Mouse (Mus musculus): ENCODE measurements around the gene Zeb2. TPM values are rescaled to one million over a fixed set of nuclear protein-coding genes. Genes with fewer than 3 reads are reported as not detected.

Gene Zeb2
- polyA plus RNA-seq, 1 experiment = 73.5 TPM

GRCm38 (mm10) chr2:45090529-45091297 lies 26.5 kb downstream of the Zeb2 start:
- Histone ChIP-seq H3K4me1 (ENCODE audit: control insufficient read depth, insufficient read depth, low read length) (peaks cover 4% of the 10 kb centered on the region; the same call in 1 of the 2 replicates), H3K27ac (ENCODE audit: insufficient read depth, low read length) (no peak overlapping the region), H3K4me3 (ENCODE audit: insufficient read depth, low read length) (no peak overlapping the region)
- TF ChIP-seq CTCF (IDR thresholded peaks at IDR 0.05; ENCODE audit: borderline replicate concordance, insufficient read depth, low read length) (no peak), POLR2A (IDR thresholded peaks at IDR 0.05; ENCODE audit: low read depth, low read length) (no peak)

- no peak for TF ChIP-seq POLR2A (IDR thresholded peaks at IDR 0.05; ENCODE audit: low read depth, low read length)
- no peak for TF ChIP-seq CTCF (IDR thresholded peaks at IDR 0.05; ENCODE audit: borderline replicate concordance, insufficient read depth, low read length)
- H3K27ac ChIP-seq (ENCODE audit: insufficient read depth, low read length) = no peak overlapping the region
- H3K4me1 ChIP-seq (ENCODE audit: control insufficient read depth, insufficient read depth, low read length) = peaks cover 4% of the 10 kb centered on the region; the same call in 1 of the 2 replicates
- no peak overlapping the region for H3K4me3 ChIP-seq (ENCODE audit: insufficient read depth, low read length)
Measured at GRCm38 (mm10) chr2:45089251-45089530, 28.0 kb downstream of the Zeb2 start.

- TF ChIP-seq POLR2A (IDR thresholded peaks at IDR 0.05; ENCODE audit: low read depth, low read length) (no peak), CTCF (IDR thresholded peaks at IDR 0.05; ENCODE audit: borderline replicate concordance, insufficient read depth, low read length) (no peak)
- no peak overlapping the region for H3K4me3 ChIP-seq (ENCODE audit: insufficient read depth, low read length)
- peaks cover 4% of the 10 kb centered on the region; the same call in 1 of the 2 replicates for H3K4me1 ChIP-seq (ENCODE audit: control insufficient read depth, insufficient read depth, low read length)
- H3K27ac ChIP-seq (ENCODE audit: insufficient read depth, low read length) = no peak overlapping the region
Measured at GRCm38 (mm10) chr2:45088435-45089250, 28.6 kb downstream of the Zeb2 start.

- TF ChIP-seq CTCF (IDR thresholded peaks at IDR 0.05; ENCODE audit: borderline replicate concordance, insufficient read depth, low read length) = no peak
- no peak for TF ChIP-seq POLR2A (IDR thresholded peaks at IDR 0.05; ENCODE audit: low read depth, low read length)
Measured at GRCm38 (mm10) chr2:45087208-45087607, 30.0 kb downstream of the Zeb2 start.

GRCm38 (mm10) chr2:45085653-45086052 lies 31.5 kb downstream of the Zeb2 start:
- TF ChIP-seq POLR2A (IDR thresholded peaks at IDR 0.05; ENCODE audit: low read depth, low read length) (no peak), CTCF (IDR thresholded peaks at IDR 0.05; ENCODE audit: borderline replicate concordance, insufficient read depth, low read length) (no peak)
- H3K4me1 ChIP-seq (ENCODE audit: control insufficient read depth, insufficient read depth, low read length) = peaks cover 4% of the 10 kb centered on the region; the same call in 1 of the 2 replicates
- no peak overlapping the region for H3K27ac ChIP-seq (ENCODE audit: insufficient read depth, low read length)
- no peak overlapping the region for H3K4me3 ChIP-seq (ENCODE audit: insufficient read depth, low read length)

More at GRCm38 (mm10) chr2:45087208-45087607, 30.0 kb downstream of the Zeb2 start:
- peaks cover 4% of the 10 kb centered on the region; the same call in 1 of the 2 replicates for H3K4me1 ChIP-seq (ENCODE audit: control insufficient read depth, insufficient read depth, low read length)
- H3K27ac ChIP-seq (ENCODE audit: insufficient read depth, low read length) = no peak overlapping the region
- H3K4me3 ChIP-seq (ENCODE audit: insufficient read depth, low read length) = no peak overlapping the region

- H3K4me3 ChIP-seq (ENCODE audit: insufficient read depth, low read length) = no peak overlapping the region
- H3K4me1 ChIP-seq (ENCODE audit: control insufficient read depth, insufficient read depth, low read length) = no peaks in the 10 kb centered on the region
- H3K27ac ChIP-seq (ENCODE audit: insufficient read depth, low read length) = no peak overlapping the region
- TF ChIP-seq POLR2A (IDR thresholded peaks at IDR 0.05; ENCODE audit: low read depth, low read length) (no peak), CTCF (IDR thresholded peaks at IDR 0.05; ENCODE audit: borderline replicate concordance, insufficient read depth, low read length) (no peak)
Measured at GRCm38 (mm10) chr2:45083042-45083441, 34.2 kb downstream of the Zeb2 start.

- H3K4me1 ChIP-seq (ENCODE audit: control insufficient read depth, insufficient read depth, low read length) = no peaks in the 10 kb centered on the region
- TF ChIP-seq CTCF (IDR thresholded peaks at IDR 0.05; ENCODE audit: borderline replicate concordance, insufficient read depth, low read length) (no peak), POLR2A (IDR thresholded peaks at IDR 0.05; ENCODE audit: low read depth, low read length) (no peak)
- H3K4me3 ChIP-seq (ENCODE audit: insufficient read depth, low read length) = no peak overlapping the region
- no peak overlapping the region for H3K27ac ChIP-seq (ENCODE audit: insufficient read depth, low read length)
Measured at GRCm38 (mm10) chr2:45081559-45081958, 35.6 kb downstream of the Zeb2 start.

GRCm38 (mm10) chr2:45077938-45078487 lies 39.2 kb downstream of the Zeb2 start:
- TF ChIP-seq CTCF (IDR thresholded peaks at IDR 0.05; ENCODE audit: borderline replicate concordance, insufficient read depth, low read length) = no peak
- no peak for TF ChIP-seq POLR2A (IDR thresholded peaks at IDR 0.05; ENCODE audit: low read depth, low read length)
- no peak overlapping the region for H3K4me3 ChIP-seq (ENCODE audit: insufficient read depth, low read length)
- no peak overlapping the region for H3K27ac ChIP-seq (ENCODE audit: insufficient read depth, low read length)
- H3K4me1 ChIP-seq (ENCODE audit: control insufficient read depth, insufficient read depth, low read length) = 0 out of 2 replicates have a peak, but pooled peaks cover 5% of the 10 kb centered on the region

- Histone ChIP-seq H3K27ac (ENCODE audit: insufficient read depth, low read length) (no peak overlapping the region), H3K4me3 (ENCODE audit: insufficient read depth, low read length) (no peak overlapping the region), H3K4me1 (ENCODE audit: control insufficient read depth, insufficient read depth, low read length) (0 out of 2 replicates have a peak, but pooled peaks cover 5% of the 10 kb centered on the region)
- TF ChIP-seq CTCF (IDR thresholded peaks at IDR 0.05; ENCODE audit: borderline replicate concordance, insufficient read depth, low read length) = no peak
- TF ChIP-seq POLR2A (IDR thresholded peaks at IDR 0.05; ENCODE audit: low read depth, low read length) = no peak
Measured at GRCm38 (mm10) chr2:45077383-45077782, 39.8 kb downstream of the Zeb2 start.

Data from embryonic fibroblast, embryonic 13.5 days (primary cell).